Mouse (Mus musculus) splenic B cell, adult 2 months (primary cell): Measurements from ENCODE around the gene Dnajc5.
A peak's percentile ranks its signal among the peaks of the same experiment; 100 is the strongest.

Source experiments
- DNase-seq: peaks from one replicate; pipeline ENCODE4 v3.0.0-alpha.2; 2011; ENCODE audit warnings: low read depth, low spot score
- H3K27me3 ChIP-seq: 2 replicates; pipeline ENCODE4 v1.6.1; 2012; ENCODE audit warnings: mild to moderate bottlenecking, low read length, moderate library complexity, mixed read lengths; ENCODE audit not compliant: control insufficient read depth, poor library complexity, insufficient read depth, severe bottlenecking
- H3K36me3 ChIP-seq: 2 replicates; pipeline ENCODE4 v1.6.1; 2012; ENCODE audit warnings: mild to moderate bottlenecking, low read length, moderate library complexity, mixed read lengths; ENCODE audit not compliant: control insufficient read depth, poor library complexity, insufficient read depth, severe bottlenecking

The Dnajc5 gene

DNA sequence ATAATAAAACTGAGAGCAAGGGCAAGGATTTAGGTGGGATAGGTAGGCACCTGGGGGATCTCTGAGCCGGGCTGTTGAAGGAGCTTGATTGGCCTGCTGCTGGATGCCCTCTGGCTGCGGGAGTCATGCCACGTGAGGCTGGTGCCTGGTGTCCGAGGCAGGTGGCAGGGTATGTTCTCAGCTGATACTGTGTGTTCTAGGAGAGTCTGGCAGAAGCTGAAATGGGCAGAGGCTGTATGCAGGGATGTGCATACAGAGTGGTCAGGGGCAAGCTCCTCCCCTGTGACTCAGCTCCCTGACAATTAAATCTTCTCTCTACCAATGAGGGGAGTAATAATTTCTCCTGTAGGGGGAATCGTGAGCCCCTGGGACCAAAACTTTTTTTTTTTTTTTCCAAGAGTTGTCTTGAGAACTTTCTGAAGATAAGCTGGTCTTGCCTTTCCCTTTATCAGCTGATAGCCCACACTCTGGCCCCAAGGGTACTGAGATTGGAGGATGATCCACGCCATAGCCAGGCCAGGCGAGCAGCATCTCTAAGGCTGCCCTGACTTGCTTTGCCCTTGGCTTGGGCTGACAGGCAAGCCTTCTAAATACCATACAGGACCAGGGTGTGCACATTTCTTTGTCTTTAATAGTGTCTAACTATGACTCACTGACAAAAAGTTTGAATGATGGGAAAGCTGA is 77.2 kb downstream of the Dnajc5 start:
- Histone ChIP-seq H3K36me3 (no peaks in the 10 kb centered on the region), H3K27me3 (no peaks in the 10 kb centered on the region)
- DNase-seq = no peak

DNA sequence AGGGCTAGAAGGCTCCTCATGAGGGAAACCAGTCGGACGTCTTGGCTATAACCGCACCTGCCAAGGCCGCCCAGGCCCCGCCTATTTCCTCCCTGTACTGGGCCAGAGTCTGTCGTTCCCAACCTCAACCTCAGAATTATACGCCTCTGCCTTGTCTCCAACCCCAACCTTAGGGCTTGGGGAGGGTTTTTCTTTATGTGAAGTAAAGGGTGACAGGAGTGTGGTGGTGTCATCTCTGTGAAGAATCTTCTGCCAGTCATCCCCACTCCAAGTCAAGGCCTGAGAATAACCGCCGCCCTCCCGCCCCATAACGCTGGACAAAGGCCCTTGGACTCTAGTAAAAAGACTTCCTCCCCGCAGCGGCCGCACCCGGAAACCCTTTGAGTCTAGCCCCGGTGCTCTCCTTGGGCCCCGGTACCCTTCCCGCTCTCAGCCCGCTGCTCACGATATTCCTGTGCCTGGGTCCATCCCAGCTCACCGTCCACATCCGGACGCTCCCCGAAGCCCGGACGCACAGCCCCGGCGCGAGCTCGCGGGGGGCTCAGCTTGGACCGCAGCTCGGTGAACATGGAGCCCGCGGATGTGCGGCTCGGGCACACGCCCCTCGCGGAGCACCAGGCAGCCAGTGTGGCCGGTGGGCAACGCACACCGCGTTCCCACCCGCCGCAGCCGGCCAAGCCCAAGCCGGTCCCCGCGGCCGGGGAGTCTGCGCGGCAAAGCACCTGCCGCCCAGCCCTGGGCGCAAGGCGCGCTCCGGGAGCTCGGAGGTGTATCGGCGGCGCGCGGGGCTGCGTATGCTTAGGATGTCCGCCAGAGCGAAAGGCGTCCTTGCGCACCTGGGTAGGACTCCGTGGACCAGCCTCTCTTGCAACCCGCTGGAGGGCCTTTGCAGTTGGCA is 78.4 kb downstream of the Dnajc5 start, which contains the start of gene Samd10:
Samd10 (minus strand) TSS at position 759 of the 898 bp plus-strand sequence.
- peak; percentile 72 for DNase-seq
- H3K27me3 ChIP-seq = no peaks in the 10 kb centered on the region
- no peaks in the 10 kb centered on the region for H3K36me3 ChIP-seq

DNA sequence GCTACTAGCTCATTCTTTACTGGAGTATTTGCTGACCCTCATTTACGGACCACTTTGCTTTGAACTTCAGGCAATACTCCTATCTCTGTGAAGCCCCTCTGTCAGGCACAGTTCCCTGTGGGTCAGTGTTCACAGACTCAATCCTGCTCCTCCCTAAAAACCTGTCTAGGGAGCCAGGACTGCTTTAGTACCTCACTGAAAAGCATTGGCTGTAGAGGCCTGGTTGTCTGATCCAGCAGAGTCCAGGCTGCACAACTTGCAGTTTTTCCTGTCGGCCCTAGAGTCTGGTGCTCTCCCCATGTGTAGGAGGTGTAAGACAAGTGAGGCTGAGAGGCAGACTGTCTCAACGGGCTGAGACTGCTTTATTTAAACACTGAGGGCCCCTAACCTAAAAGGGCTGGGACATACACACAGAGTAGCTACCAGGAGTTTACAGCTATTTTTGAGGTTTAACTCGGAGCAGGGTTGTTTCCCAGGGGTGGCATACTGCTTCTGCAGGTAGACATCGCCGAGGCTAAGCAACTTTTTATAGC is 80.0 kb downstream of the Dnajc5 start:
- Histone ChIP-seq H3K36me3 (no peaks in the 10 kb centered on the region), H3K27me3 (no peaks in the 10 kb centered on the region)
- DNase-seq = no peak

DNA sequence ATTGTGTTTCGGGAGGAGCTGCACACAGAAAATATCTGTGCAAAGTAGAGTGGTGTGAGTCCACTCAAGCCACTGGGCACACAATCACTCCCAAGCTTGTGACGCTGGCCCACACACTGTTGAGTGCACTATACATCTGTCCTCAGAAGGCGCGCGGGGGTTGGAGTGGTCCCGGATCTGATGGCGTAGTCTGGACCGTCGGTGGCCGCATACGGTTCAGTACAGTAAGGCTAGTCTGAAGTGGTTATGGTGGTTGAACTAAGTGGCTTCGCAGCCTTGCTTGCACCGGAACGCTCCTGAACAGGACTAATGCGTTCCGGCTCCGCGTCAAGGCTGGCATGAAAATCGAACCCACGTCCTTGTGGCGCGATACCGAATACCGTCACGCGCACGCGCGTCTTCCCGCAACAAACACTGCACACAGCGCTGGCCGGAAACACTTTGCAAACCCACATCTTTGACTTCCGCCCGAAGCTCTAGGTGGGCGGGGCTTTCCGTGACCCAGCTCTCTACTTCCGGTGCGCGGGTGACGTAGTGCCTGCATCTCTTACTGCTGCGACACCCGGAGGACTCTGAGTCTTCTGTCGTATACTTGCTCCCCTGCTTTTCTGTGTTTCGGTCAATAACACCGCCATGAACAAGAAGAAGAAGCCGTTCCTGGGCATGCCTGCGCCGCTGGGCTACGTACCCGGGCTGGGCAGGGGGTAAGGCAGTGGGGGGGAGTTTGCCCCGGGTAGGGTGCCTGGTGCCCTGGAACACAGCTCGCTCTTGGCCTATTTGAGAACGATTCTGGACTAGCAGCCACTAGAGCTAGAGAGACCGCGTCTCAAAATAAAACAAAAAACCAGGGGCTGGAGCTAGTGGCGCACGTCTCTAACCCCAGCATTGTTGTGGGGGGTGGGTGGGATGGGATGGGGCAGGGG is 80.8 kb downstream of the Dnajc5 start:
- peak; percentile 98 for DNase-seq
- H3K27me3 ChIP-seq = no peaks in the 10 kb centered on the region
- H3K36me3 ChIP-seq = no peaks in the 10 kb centered on the region

DNA sequence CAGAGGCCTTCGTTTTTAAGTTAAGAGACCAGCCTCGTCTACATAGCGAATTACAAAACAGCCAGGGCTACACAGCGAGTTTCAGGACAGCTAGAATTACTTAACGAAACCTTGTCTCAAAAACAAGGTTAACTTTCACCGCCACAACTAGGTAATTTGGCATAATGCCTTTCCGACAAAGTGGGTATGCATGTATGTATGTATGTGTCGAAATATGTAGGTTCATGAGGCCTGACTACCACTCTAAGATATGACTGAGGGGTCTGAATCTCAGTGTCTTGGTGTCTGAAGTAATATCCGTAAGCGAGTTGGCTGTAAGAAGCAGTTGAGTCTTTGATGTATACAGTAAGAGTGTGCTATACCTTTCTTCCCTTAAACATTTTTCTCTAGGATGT is 81.5 kb downstream of the Dnajc5 start:
- Histone ChIP-seq H3K36me3 (no peaks in the 10 kb centered on the region), H3K27me3 (no peaks in the 10 kb centered on the region)
- no peak for DNase-seq

DNA sequence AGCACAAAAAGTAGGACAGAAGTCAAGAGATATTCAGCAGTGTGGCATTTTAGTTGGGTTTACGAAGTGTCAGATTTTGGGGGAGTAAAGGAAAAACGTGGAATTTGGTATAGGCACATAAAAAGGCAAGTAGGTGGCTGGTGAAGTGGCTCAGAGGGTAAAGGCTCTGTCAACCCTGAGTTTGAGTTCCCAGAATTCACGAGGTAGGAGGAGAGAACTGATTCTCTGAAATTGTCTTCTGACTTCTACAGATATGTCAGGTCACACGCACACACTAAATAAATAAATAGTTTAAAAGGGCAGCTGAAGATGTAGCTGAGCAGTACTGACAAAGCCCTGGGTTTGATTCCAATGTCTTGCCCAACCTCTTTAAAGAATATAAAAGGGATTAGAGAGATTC is 82.1 kb downstream of the Dnajc5 start:
- Histone ChIP-seq H3K27me3 (no peaks in the 10 kb centered on the region), H3K36me3 (no peaks in the 10 kb centered on the region)
- no peak for DNase-seq
